Mouse (Mus musculus) MEL (cell line): ENCODE measurements around the gene Gm15737. TPM values are rescaled to one million over a fixed set of nuclear protein-coding genes. Genes with fewer than 3 reads are reported as not detected.

Source experiments
- DNase-seq: peaks from one replicate; pipeline ENCODE4 v3.0.0; 2011; ENCODE audit warnings: low read depth, low spot score
- H3K27ac ChIP-seq: 2 replicates; pipeline ENCODE4 v1.5.1; 2012; ENCODE audit warnings: low read depth, mild to moderate bottlenecking, control low read depth, low read length, moderate library complexity; ENCODE audit not compliant: control insufficient read depth
- H3K27me3 ChIP-seq, 2 experiments: fragments of 150-350 bp in 1 of 2; sonication (generic) in 1 of 2; 2 replicates each; pipeline ENCODE4 v1.6.1; 2012; ENCODE audit warnings: low read length in 2 of 2, mild to moderate bottlenecking in 2 of 2, improper control_type of control experiment in 1 of 2, moderate library complexity in 1 of 2; ENCODE audit not compliant: insufficient read depth in 2 of 2, control insufficient read depth in 1 of 2
- H3K36me3 ChIP-seq, 2 experiments: 2 replicates each; pipeline ENCODE4 v1.6.1; 2012 to 2014; ENCODE audit warnings: low read length in 2 of 2, improper control_type of control experiment in 1 of 2, inconsistent platforms in 1 of 2, mild to moderate bottlenecking in 1 of 2; ENCODE audit not compliant: insufficient read depth in 2 of 2, control insufficient read depth in 1 of 2
- H3K4me1 ChIP-seq, 2 experiments: fragments of 150-350 bp in 1 of 2; sonication (generic) in 1 of 2; 2 replicates each; pipeline ENCODE4 v1.6.1; 2012; ENCODE audit warnings: low read length in 2 of 2, improper control_type of control experiment in 1 of 2, mild to moderate bottlenecking in 1 of 2; ENCODE audit not compliant: insufficient read depth in 2 of 2, control insufficient read depth in 1 of 2
- H3K4me3 ChIP-seq, 2 experiments: fragments of 150-350 bp in 1 of 2; sonication (generic) in 1 of 2; 2 replicates each; pipeline ENCODE4 v1.5.1; 2012; ENCODE audit warnings: low read depth in 2 of 2, low read length in 2 of 2, mild to moderate bottlenecking in 2 of 2, moderate library complexity in 2 of 2, control low read depth in 1 of 2, improper control_type of control experiment in 1 of 2; ENCODE audit not compliant: control insufficient read depth in 1 of 2, insufficient read depth in 1 of 2
- H3K79me2 ChIP-seq: 2 replicates; pipeline ENCODE4 v1.6.1; 2012; ENCODE audit warnings: mild to moderate bottlenecking, low read length, moderate library complexity; ENCODE audit not compliant: control insufficient read depth, poor library complexity, insufficient read depth
- H3K9ac ChIP-seq: 2 replicates; pipeline ENCODE4 v1.6.1; 2012; ENCODE audit warnings: low read depth, mild to moderate bottlenecking, control low read depth, low read length, moderate library complexity; ENCODE audit not compliant: control insufficient read depth, poor library complexity, severe bottlenecking
- H3K9me3 ChIP-seq: fragments of 150-350 bp; sonication (generic); replicated peaks from 2 replicates; pipeline ENCODE4 v1.6.1; 2012; ENCODE audit warnings: mild to moderate bottlenecking, low read length, improper control_type of control experiment, moderate library complexity; ENCODE audit not compliant: insufficient read depth
- BHLHE40 ChIP-seq: IDR thresholded peaks from 2 replicates; pipeline ENCODE4 v1.6.1; 2012; ENCODE audit warnings: low read depth, mild to moderate bottlenecking, inconsistent platforms, low read length, improper control_type of control experiment, borderline replicate concordance
- CHD1 ChIP-seq: IDR thresholded peaks from 2 replicates; pipeline ENCODE4 v1.6.1; 2012; ENCODE audit warnings: low read depth, mild to moderate bottlenecking, inconsistent platforms, low read length, improper control_type of control experiment
- CHD2 ChIP-seq: IDR thresholded peaks from 2 replicates; pipeline ENCODE4 v1.6.1; 2011; ENCODE audit warnings: low read length, improper control_type of control experiment
- E2F4 ChIP-seq: IDR thresholded peaks from 2 replicates; pipeline ENCODE4 v1.6.1; 2011; ENCODE audit warnings: low read depth, low read length, improper control_type of control experiment, borderline replicate concordance
- EP300 ChIP-seq, 2 experiments: IDR thresholded peaks; 2 replicates each; pipeline ENCODE4 v1.6.1; 2011; ENCODE audit warnings: improper control_type of control experiment in 2 of 2, low read length in 2 of 2, low read depth in 1 of 2, mild to moderate bottlenecking in 1 of 2
- ETS1 ChIP-seq: IDR thresholded peaks from 2 replicates; pipeline ENCODE4 v1.6.1; 2012; ENCODE audit warnings: low read depth, mild to moderate bottlenecking, inconsistent platforms, low read length, improper control_type of control experiment, moderate library complexity
- GABPA ChIP-seq: IDR thresholded peaks from 2 replicates; pipeline ENCODE4 v1.6.1; 2012; ENCODE audit warnings: low read depth, mild to moderate bottlenecking, inconsistent platforms, low read length, improper control_type of control experiment, moderate library complexity
- GATA1 ChIP-seq: IDR thresholded peaks from 2 replicates; pipeline ENCODE4 v1.6.1; 2011; ENCODE audit warnings: low read depth, low read length, improper control_type of control experiment
- KAT2A ChIP-seq: conservative IDR thresholded peaks from 2 replicates; pipeline ENCODE4 v1.6.1; 2012; ENCODE audit warnings: low read depth, low read length, improper control_type of control experiment, inconsistent platforms
- MAFK ChIP-seq: IDR thresholded peaks from 2 replicates; pipeline ENCODE4 v1.6.1; 2011; ENCODE audit warnings: low read depth, mild to moderate bottlenecking, low read length, improper control_type of control experiment, borderline replicate concordance
- MYC ChIP-seq: IDR thresholded peaks from 2 replicates; pipeline ENCODE4 v1.6.1; 2011; ENCODE audit warnings: low read depth, mild to moderate bottlenecking, low read length, improper control_type of control experiment, moderate library complexity
- POLR2AphosphoS2 ChIP-seq: IDR thresholded peaks from 2 replicates; pipeline ENCODE4 v1.6.1; 2011; ENCODE audit warnings: low read length, improper control_type of control experiment
- POLR2AphosphoS5 ChIP-seq: IDR thresholded peaks from 2 replicates; pipeline ENCODE4 v1.6.1; 2012; ENCODE audit warnings: low read depth, borderline replicate concordance, mild to moderate bottlenecking, inconsistent platforms, low read length, moderate library complexity, mixed read lengths
- RAD21 ChIP-seq: IDR thresholded peaks from 2 replicates; pipeline ENCODE4 v1.6.1; 2011; ENCODE audit warnings: mild to moderate bottlenecking, low read depth, low read length, improper control_type of control experiment
- TAL1 ChIP-seq: IDR thresholded peaks from 2 replicates; pipeline ENCODE4 v1.6.1; 2012; ENCODE audit warnings: mild to moderate bottlenecking, inconsistent platforms, low read length, moderate library complexity, mixed read lengths
- TCF12 ChIP-seq: IDR thresholded peaks from 2 replicates; pipeline ENCODE4 v1.6.1; 2014; ENCODE audit warnings: low read depth, mild to moderate bottlenecking, inconsistent platforms, low read length, improper control_type of control experiment, moderate library complexity
- UBTF ChIP-seq: IDR thresholded peaks from 2 replicates; pipeline ENCODE4 v1.6.1; 2012; ENCODE audit warnings: low read depth, mild to moderate bottlenecking, inconsistent platforms, low read length, improper control_type of control experiment, moderate library complexity, borderline replicate concordance; ENCODE audit not compliant: insufficient read depth
- ZKSCAN1 ChIP-seq: IDR thresholded peaks from 2 replicates; pipeline ENCODE4 v1.6.1; 2012; ENCODE audit warnings: low read depth, mild to moderate bottlenecking, inconsistent platforms, low read length, improper control_type of control experiment, moderate library complexity
- ZMIZ1 ChIP-seq: IDR thresholded peaks from 2 replicates; pipeline ENCODE4 v1.6.1; 2012; ENCODE audit warnings: low read depth, mild to moderate bottlenecking, inconsistent platforms, low read length, improper control_type of control experiment, moderate library complexity
- ZNF384 ChIP-seq: IDR thresholded peaks from 2 replicates; pipeline ENCODE4 v1.6.1; 2012; ENCODE audit warnings: low read depth, mild to moderate bottlenecking, inconsistent platforms, low read length, improper control_type of control experiment
- polyA plus RNA-seq, 2 experiments: library from polyadenylated mRNA; stranded (reverse) in 1 of 2; unstranded in 1 of 2; fragments of >175 nt in 1 of 2; fragments of >200 nt in 1 of 2; gene quantifications; 2 replicates each; pipeline versions ENCODE4 v1.2.1 to v1.2.4; 2012; ENCODE audit warnings: low replicate concordance in 2 of 2, low read depth in 1 of 2; ENCODE audit not compliant: insufficient read length in 2 of 2, insufficient read depth in 1 of 2, missing spikeins in 1 of 2
- total RNA-seq: library from RNA; depleted of rRNA; stranded (reverse); fragments of 300-350 nt; gene quantifications from 2 replicates; pipeline ENCODE4 v1.2.3, GENCODE M21; 2012; rRNA removed

The Gm15737 gene
- total and polyA plus RNA-seq, 3 experiments, result not detected

DNA sequence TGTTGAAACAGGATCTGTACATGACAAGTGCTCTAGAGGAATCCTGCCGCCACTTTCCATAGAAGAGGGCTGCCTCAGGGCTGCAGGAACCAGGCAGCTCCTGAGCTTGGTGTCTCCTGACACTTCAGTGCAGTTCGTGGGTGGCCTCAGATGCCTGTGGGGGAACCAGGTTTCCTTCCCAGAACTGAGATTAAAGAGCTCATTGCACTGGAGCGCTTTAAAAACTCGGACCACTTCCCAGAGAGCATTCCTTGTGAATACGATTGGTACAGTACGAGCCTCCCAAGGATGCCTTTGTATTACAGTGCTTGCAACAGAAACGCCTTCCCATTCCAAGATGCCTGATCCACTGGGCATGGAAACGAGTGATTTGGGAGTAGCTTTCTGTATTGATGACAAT, 55.4 kb downstream of the Gm15737 start:
- no peak overlapping the region for H3K27ac ChIP-seq
- H3K9ac ChIP-seq, result no peak overlapping the region
- H3K27me3 ChIP-seq, result no peaks in the 10 kb centered on the region
- no peak overlapping the region for H3K4me3 ChIP-seq
- no peaks in the 10 kb centered on the region for H3K9me3 ChIP-seq
- no peaks in the 10 kb centered on the region for H3K4me1 ChIP-seq
- H3K36me3 ChIP-seq, result no peaks in the 10 kb centered on the region
- no peaks in the 10 kb centered on the region for H3K79me2 ChIP-seq
- TF ChIP-seq RAD21 (no peak), UBTF (no peak), ETS1 (no peak), GABPA (no peak), E2F4 (no peak), TCF12 (no peak), POLR2AphosphoS5 (no peak), MAFK (no peak), ZMIZ1 (no peak), CHD1 (no peak), EP300 (IDR thresholded peaks at IDR 0.05; ENCODE audit: low read depth in 1 of 2, low read length in 2 of 2) (no peak), ZNF384 (no peak), MYC (no peak), TAL1 (no peak), POLR2AphosphoS2 (no peak)
- no peak for DNase-seq

DNA sequence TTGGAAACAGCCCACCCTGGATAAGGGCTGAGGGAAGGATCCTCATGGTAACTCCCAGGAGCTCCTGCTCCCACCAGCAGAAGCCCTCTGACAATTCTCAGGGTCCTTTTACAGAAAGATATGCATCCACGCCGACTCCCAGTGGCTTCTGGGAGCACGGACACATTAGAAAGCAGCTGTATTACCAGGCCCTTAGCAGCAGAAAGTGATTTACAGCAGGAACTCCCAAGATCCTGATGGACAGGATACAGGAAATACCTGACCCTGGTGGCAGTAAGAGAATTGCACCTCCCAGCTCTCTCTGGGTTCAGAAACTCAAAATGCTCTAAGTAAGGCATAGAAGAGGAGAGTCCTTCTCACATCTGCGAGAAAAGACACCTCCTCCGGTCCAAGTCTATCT, 59.1 kb downstream of the Gm15737 start:
- DNase-seq, result no peak
- TF ChIP-seq ZKSCAN1 (no peak), ZMIZ1 (no peak), TCF12 (no peak), ETS1 (no peak), E2F4 (no peak), GATA1 (no peak), TAL1 (no peak), KAT2A (no peak), CHD2 (no peak), POLR2AphosphoS5 (no peak), BHLHE40 (no peak), MAFK (no peak)
- H3K27me3 ChIP-seq, result no peaks in the 10 kb centered on the region
- H3K79me2 ChIP-seq, result no peaks in the 10 kb centered on the region
- no peaks in the 10 kb centered on the region for H3K4me1 ChIP-seq
- no peak overlapping the region for H3K9ac ChIP-seq
- H3K27ac ChIP-seq, result no peak overlapping the region
- no peaks in the 10 kb centered on the region for H3K9me3 ChIP-seq
- H3K4me3 ChIP-seq, result no peak overlapping the region
- no peaks in the 10 kb centered on the region for H3K36me3 ChIP-seq

Other genes starting within 250 kb of the Gm15737 start
- not detected in 2 replicates for gene Prickle2, start 163.2 kb upstream of the Gm15737 start, total RNA-seq
- not detected for gene Prickle2, start 163.2 kb upstream of the Gm15737 start, polyA plus RNA-seq
- gene A730049H05Rik, start 52.9 kb upstream of the Gm15737 start, total RNA-seq, result not detected in 2 replicates
- gene A730049H05Rik, start 52.9 kb upstream of the Gm15737 start, polyA plus RNA-seq, result not detected
- gene Adamts9, start 74.1 kb downstream of the Gm15737 start, total RNA-seq, result not detected in 2 replicates
- gene Adamts9, start 74.1 kb downstream of the Gm15737 start, polyA plus RNA-seq, result not detected